Mouse (Mus musculus) CH12.LX (cell line): ENCODE measurements around the gene Ntrk2. TPM values are rescaled to one million over a fixed set of nuclear protein-coding genes. Genes with fewer than 3 reads are reported as not detected.

Source experiments
- DNase-seq: peaks from one replicate; pipeline ENCODE4 v3.0.0-alpha.2; 2013; ENCODE audit errors: extremely low read depth
- H3K27ac ChIP-seq: 2 replicates; pipeline ENCODE4 v1.5.1; 2012; ENCODE audit warnings: low read depth, mild to moderate bottlenecking, control low read depth, moderate library complexity; ENCODE audit not compliant: insufficient read depth
- H3K27me3 ChIP-seq: replicated peaks from 2 replicates; pipeline ENCODE3; 2012; ENCODE audit warnings: inconsistent platforms
- H3K36me3 ChIP-seq, 2 experiments: replicated peaks in 1 of 2; 2 replicates each; pipeline versions ENCODE3 to v1.6.1; 2012; ENCODE audit warnings: inconsistent platforms in 1 of 2, low read length in 1 of 2, mild to moderate bottlenecking in 1 of 2, mixed read lengths in 1 of 2, moderate library complexity in 1 of 2; ENCODE audit not compliant: control insufficient read depth in 1 of 2, insufficient read depth in 1 of 2
- H3K4me1 ChIP-seq, 2 experiments: 2 replicates each; pipeline ENCODE4 v1.6.1; 2012; ENCODE audit warnings: inconsistent platforms in 1 of 2, moderate library complexity in 1 of 2; ENCODE audit not compliant: insufficient read depth in 2 of 2, control insufficient read depth in 1 of 2
- H3K4me2 ChIP-seq: 2 replicates; pipeline ENCODE4 v1.6.1; 2012; ENCODE audit warnings: low read depth, mild to moderate bottlenecking, control low read depth; ENCODE audit not compliant: poor library complexity, insufficient read depth, severe bottlenecking
- H3K4me3 ChIP-seq, 3 experiments: fragments of 150-350 bp in 1 of 3; sonication (generic) in 1 of 3; replicated peaks in 1 of 3; 2 replicates each; pipeline versions ENCODE3 to v1.5.1; 2011 to 2012; ENCODE audit warnings: low read depth in 2 of 3, low read length in 2 of 3, mild to moderate bottlenecking in 2 of 3, moderate library complexity in 2 of 3, control low read depth in 1 of 3, improper control_type of control experiment in 1 of 3, inconsistent platforms in 1 of 3, mixed read lengths in 1 of 3; ENCODE audit not compliant: poor library complexity in 1 of 3
- H3K79me2 ChIP-seq: replicated peaks from 2 replicates; pipeline ENCODE4 v1.6.1; 2012; ENCODE audit warnings: mild to moderate bottlenecking, moderate library complexity; ENCODE audit not compliant: control insufficient read depth, poor library complexity, insufficient read depth, severe bottlenecking; ENCODE audit errors: extremely low read depth
- H3K9ac ChIP-seq: 2 replicates; pipeline ENCODE4 v1.6.1; 2012; ENCODE audit warnings: low read depth, mild to moderate bottlenecking, control low read depth, moderate library complexity; ENCODE audit not compliant: insufficient read depth
- H3K9me3 ChIP-seq: replicated peaks from 2 replicates; pipeline ENCODE3; 2012; ENCODE audit warnings: low read length, inconsistent platforms, mixed read lengths
- CHD1 ChIP-seq: IDR thresholded peaks from 2 replicates; pipeline ENCODE4 v1.6.1; 2012; ENCODE audit warnings: low read depth, low read length, improper control_type of control experiment, inconsistent platforms
- CHD2 ChIP-seq: IDR thresholded peaks from 2 replicates; pipeline ENCODE4 v1.6.1; 2011; ENCODE audit warnings: low read length, improper control_type of control experiment
- EP300 ChIP-seq: IDR thresholded peaks from 2 replicates; pipeline ENCODE4 v1.6.1; 2011; ENCODE audit warnings: low read length, improper control_type of control experiment
- ETS1 ChIP-seq: conservative IDR thresholded peaks from 2 replicates; pipeline ENCODE4 v1.6.1; 2012; ENCODE audit warnings: low read depth, mild to moderate bottlenecking, inconsistent platforms, low read length, improper control_type of control experiment, moderate library complexity
- GABPA ChIP-seq: IDR thresholded peaks from 2 replicates; pipeline ENCODE4 v1.6.1; 2012; ENCODE audit warnings: low read depth, low read length, improper control_type of control experiment, inconsistent platforms; ENCODE audit not compliant: insufficient replicate concordance
- HCFC1 ChIP-seq: IDR thresholded peaks from 2 replicates; pipeline ENCODE4 v1.6.1; 2012; ENCODE audit warnings: low read depth, mild to moderate bottlenecking, inconsistent platforms, low read length, improper control_type of control experiment
- JUND ChIP-seq: conservative IDR thresholded peaks from 2 replicates; pipeline ENCODE4 v1.6.1; 2011; ENCODE audit warnings: low read depth, low read length, improper control_type of control experiment
- MAFK ChIP-seq: IDR thresholded peaks from 2 replicates; pipeline ENCODE4 v1.6.1; 2011; ENCODE audit warnings: low read length, improper control_type of control experiment; ENCODE audit not compliant: insufficient replicate concordance
- MAZ ChIP-seq: IDR thresholded peaks from 2 replicates; pipeline ENCODE4 v1.6.1; 2012; ENCODE audit warnings: low read depth, mild to moderate bottlenecking, inconsistent platforms, low read length, improper control_type of control experiment, moderate library complexity
- MXI1 ChIP-seq: IDR thresholded peaks from 2 replicates; pipeline ENCODE4 v1.6.1; 2011; ENCODE audit warnings: mild to moderate bottlenecking, low read depth, low read length, improper control_type of control experiment
- MYC ChIP-seq: IDR thresholded peaks from 2 replicates; pipeline ENCODE4 v1.6.1; 2011; ENCODE audit warnings: low read depth, mild to moderate bottlenecking, improper control_type of control experiment, low read length
- RAD21 ChIP-seq: IDR thresholded peaks from 2 replicates; pipeline ENCODE4 v1.6.1; 2011; ENCODE audit warnings: low read depth, mild to moderate bottlenecking, low read length, improper control_type of control experiment, moderate library complexity
- RCOR1 ChIP-seq: conservative IDR thresholded peaks from 2 replicates; pipeline ENCODE4 v1.6.1; 2012; ENCODE audit warnings: low read depth, mild to moderate bottlenecking, inconsistent platforms, low read length, improper control_type of control experiment
- TCF12 ChIP-seq: IDR thresholded peaks from 2 replicates; pipeline ENCODE4 v1.6.1; 2014; ENCODE audit warnings: low read depth, mild to moderate bottlenecking, inconsistent platforms, low read length, improper control_type of control experiment
- USF1 ChIP-seq: IDR thresholded peaks from 2 replicates; pipeline ENCODE4 v1.6.1; 2014; ENCODE audit warnings: low read depth, mild to moderate bottlenecking, inconsistent platforms, low read length, improper control_type of control experiment
- USF2 ChIP-seq: conservative IDR thresholded peaks from 2 replicates; pipeline ENCODE4 v1.6.1; 2011; ENCODE audit warnings: low read depth, low read length, improper control_type of control experiment
- ZKSCAN1 ChIP-seq: IDR thresholded peaks from 2 replicates; pipeline ENCODE4 v1.6.1; 2012; ENCODE audit warnings: low read depth, inconsistent platforms, low read length, improper control_type of control experiment, borderline replicate concordance
- ZMIZ1 ChIP-seq: IDR thresholded peaks from 2 replicates; pipeline ENCODE4 v1.6.1; 2012; ENCODE audit warnings: low read depth, mild to moderate bottlenecking, inconsistent platforms, low read length, improper control_type of control experiment
- dilution Hi-C: fragments of 300-500 bp; cut with MboI; formaldehyde crosslinking; loops from 2 replicates; pipeline ENCODE4 v1.14.3; 2020; ENCODE audit warnings: low sequenced_read_pairs; ENCODE audit not compliant: extremely low pct_unique_long_range_greater_than_20kb, extremely low pct_ligation_motif_present
- in situ Hi-C: fragments of 300-500 bp; cut with MboI; formaldehyde crosslinking; loops from 3 replicates; pipeline ENCODE4 v1.14.3; 2019; ENCODE audit warnings: low sequenced_read_pairs, low pct_ligation_motif_present, low pct_unique_long_range_greater_than_20kb, mixed read lengths
- polyA plus RNA-seq: library from polyadenylated mRNA; unstranded; fragments of >175 nt; gene quantifications from 2 replicates; pipeline ENCODE4 v1.2.1, GENCODE M21; 2012; ENCODE audit warnings: low read depth; ENCODE audit not compliant: insufficient read length
- total RNA-seq, 2 experiments: library from RNA; depleted of rRNA; stranded (reverse); fragments of 300-350 nt in 1 of 2; fragments of >200 nt in 1 of 2; gene quantifications; 2 replicates each; pipeline ENCODE4 v1.2.3; 2012 to 2014

Gene Ntrk2
- total and polyA plus RNA-seq, 3 experiments: not detected

DNA sequence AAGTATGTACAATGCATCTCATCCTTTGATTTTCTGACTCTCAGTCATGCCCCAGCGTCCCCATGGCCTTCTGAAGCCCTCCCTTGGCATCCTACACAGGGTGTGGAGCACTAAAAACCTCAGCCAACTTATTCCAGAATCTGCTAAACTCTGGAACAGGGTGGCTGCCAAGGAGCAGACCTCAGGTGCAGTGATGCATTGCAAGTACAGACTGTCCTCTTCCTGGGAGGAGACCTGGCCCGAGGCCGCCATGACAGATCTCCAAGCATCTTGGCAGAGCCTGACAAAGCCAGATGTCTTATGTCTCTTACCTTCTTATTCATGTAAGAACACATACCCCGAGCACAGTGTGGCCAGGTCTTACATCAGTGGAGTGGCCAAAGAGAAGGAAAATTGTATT, 250.5 kb downstream of the Ntrk2 start:
- peaks cover 92% of the 10 kb centered on the region for H3K9me3 ChIP-seq
- H3K36me3 ChIP-seq: no peaks in the 10 kb centered on the region
- H3K4me2 ChIP-seq: no peak overlapping the region
- in situ Hi-C loops: no loop called here
- dilution Hi-C loops: no loop called here
- H3K4me3 ChIP-seq: no peak overlapping the region
- no peak for TF ChIP-seq MAZ
- TF ChIP-seq ZMIZ1: no peak
- TF ChIP-seq MAFK: no peak
- no peak for TF ChIP-seq ZKSCAN1
- no peaks in the 10 kb centered on the region for H3K4me1 ChIP-seq
- no peaks in the 10 kb centered on the region for H3K27me3 ChIP-seq
- H3K9ac ChIP-seq: no peak overlapping the region
- H3K79me2 ChIP-seq: no peaks in the 10 kb centered on the region
- no peak for DNase-seq
- no peak overlapping the region for H3K27ac ChIP-seq

DNA sequence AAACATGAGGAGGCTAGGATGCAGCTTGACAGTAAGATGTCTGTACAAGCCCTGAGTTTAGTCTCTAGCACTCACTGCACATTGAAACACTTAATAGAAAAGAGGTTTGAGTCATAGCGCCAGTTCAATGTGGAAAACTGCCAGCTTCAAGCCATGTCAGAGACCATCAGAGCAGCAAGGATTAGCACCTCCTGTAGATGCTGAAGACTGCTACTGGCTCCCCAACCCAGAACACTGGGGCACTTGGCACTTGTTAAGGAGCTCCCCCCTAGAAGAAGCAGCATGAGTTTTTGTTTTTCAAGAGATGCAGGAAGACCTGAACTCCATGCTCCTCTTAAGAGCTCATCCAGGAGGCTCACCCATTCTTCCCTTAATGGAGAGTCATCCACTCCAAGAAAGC, 251.5 kb downstream of the Ntrk2 start:
- no peak overlapping the region for H3K4me2 ChIP-seq
- no peak overlapping the region for H3K27ac ChIP-seq
- no peak for DNase-seq
- in situ Hi-C loops: no loop called here
- no peak overlapping the region for H3K9ac ChIP-seq
- no peak overlapping the region for H3K4me3 ChIP-seq
- dilution Hi-C loops: no loop called here
- no peaks in the 10 kb centered on the region for H3K27me3 ChIP-seq
- H3K4me1 ChIP-seq: no peaks in the 10 kb centered on the region
- H3K36me3 ChIP-seq: no peaks in the 10 kb centered on the region
- no peak for TF ChIP-seq ETS1
- no peak for TF ChIP-seq USF2
- TF ChIP-seq RCOR1: no peak
- TF ChIP-seq CHD1: no peak
- H3K79me2 ChIP-seq: no peaks in the 10 kb centered on the region
- peaks cover 86% of the 10 kb centered on the region for H3K9me3 ChIP-seq

DNA sequence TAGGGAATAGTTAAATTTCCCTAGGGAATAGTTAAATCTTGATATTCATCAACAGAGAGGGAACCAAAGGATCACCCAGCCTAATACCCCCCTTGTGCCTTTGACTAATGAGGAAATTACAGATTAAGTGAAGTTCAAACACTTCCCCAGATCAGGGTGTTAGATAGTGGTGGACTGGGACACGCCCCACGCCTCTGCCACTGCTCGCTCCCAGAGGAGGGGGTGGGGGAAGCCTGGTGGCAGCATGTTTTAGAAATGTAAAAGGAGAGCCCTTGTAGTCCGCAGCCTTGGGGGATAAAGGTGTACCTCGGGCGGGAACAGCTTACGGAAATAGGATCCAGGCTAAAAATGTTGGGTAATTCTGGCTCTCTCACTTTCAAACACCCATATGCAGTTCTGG, 252.7 kb downstream of the Ntrk2 start:
- no peaks in the 10 kb centered on the region for H3K4me1 ChIP-seq
- dilution Hi-C loops: no loop called here

More for the DNA sequence above, 252.7 kb downstream of the Ntrk2 start:
- in situ Hi-C loops: no loop called here
- Histone ChIP-seq H3K4me2 (no peak overlapping the region), H3K79me2 (no peaks in the 10 kb centered on the region), H3K36me3 (no peaks in the 10 kb centered on the region), H3K4me3 (no peak overlapping the region), H3K27me3 (no peaks in the 10 kb centered on the region), H3K9ac (no peak overlapping the region), H3K27ac (no peak overlapping the region), H3K9me3 (peaks cover 77% of the 10 kb centered on the region)
- DNase-seq: no peak
- TF ChIP-seq GABPA: no peak
- no peak for TF ChIP-seq HCFC1
- TF ChIP-seq CHD2: no peak
- no peak for TF ChIP-seq MAFK
- TF ChIP-seq JUND: no peak
- no peak for TF ChIP-seq EP300
- TF ChIP-seq TCF12: no peak
- TF ChIP-seq MXI1: no peak
- TF ChIP-seq USF1: no peak
- no peak for TF ChIP-seq MYC
- TF ChIP-seq RAD21: no peak
- no peak for TF ChIP-seq USF2
